Mouse (Mus musculus): ENCODE data around the gene Phldb2.

DNA sequence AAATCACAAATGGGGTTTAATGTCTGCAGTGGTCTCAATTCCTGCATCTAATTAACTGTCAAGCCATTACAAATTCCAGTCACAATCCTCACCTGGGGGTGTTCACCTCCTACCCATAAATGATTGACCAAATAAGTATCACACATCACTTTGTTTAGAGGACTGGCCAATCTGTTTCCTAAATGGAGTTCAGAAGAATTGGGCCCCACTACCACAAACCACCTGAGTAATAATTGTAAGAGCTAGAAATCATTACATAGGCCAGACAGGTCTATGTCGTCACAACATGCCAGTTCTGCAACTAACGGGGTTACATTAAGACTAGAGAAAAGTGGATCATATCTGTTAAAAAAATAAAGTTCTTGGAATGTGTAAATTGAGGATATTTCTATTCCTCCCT is 1.4 kb downstream of the Phldb2 start:
- TF ChIP-seq CTCF (IDR thresholded peaks at IDR 0.05; ENCODE audit: borderline replicate concordance, control insufficient read depth, extremely low read depth, insufficient read depth, low read length, poor library complexity) (no peak), POLR2A (IDR thresholded peaks at IDR 0.05; ENCODE audit: control insufficient read depth, extremely low read depth, insufficient read depth, low read length, poor library complexity) (no peak)

Measured in thymus, adult 2 months (tissue).